7 mouse cellular contexts compared by ENCODE assay signal in the genomic region with DNA sequence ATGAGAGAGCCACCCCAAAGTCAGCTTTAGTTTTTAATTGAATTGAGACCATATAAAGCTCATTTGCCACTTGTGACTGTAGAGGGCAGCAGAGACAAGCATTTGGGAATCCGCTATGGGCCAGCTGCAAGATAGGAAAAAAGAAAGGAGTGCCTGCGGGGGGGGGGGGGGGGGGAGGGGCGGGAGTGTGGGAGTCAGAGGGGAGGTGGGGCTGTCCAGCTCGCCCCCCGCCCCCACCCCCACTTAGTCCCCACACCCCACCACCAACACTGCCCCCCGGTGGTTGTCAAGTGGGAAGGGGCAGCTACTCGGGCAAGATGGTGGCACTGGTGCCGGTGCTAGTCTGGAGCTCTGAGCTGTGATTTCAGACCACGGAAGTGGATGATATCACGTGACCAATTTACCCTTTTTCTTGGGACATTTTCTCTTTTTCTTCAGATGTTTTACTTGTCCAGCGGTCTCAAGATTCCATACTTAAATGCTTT. TPM values are rescaled to one million over a fixed set of nuclear protein-coding genes. Genes with fewer than 3 reads are reported as not detected.
DNase-seq lines count a peak whose midpoint lies in the region; ATAC-seq and TF ChIP-seq lines count a peak whose summit lies in the region.

No protein-coding gene starts in this region.

- no peaks in the 10 kb centered on the region for H3K27me3 ChIP-seq in intestine, postnatal 0 days (replicated peaks; ENCODE audit: control insufficient read depth, insufficient read depth, low read length)
- H3K27me3 ChIP-seq in lung, embryonic 14.5 days (ENCODE audit: insufficient read depth, low read length) = no peaks in the 10 kb centered on the region
- no peaks in the 10 kb centered on the region for H3K27me3 ChIP-seq in stomach, postnatal 0 days (ENCODE audit: control insufficient read depth, insufficient read depth, low read length)

- no peak for TF ChIP-seq EP300 in stomach, postnatal 0 days (optimal IDR thresholded peaks at IDR 0.05)

- DNase-seq in right cerebral cortex, adult 2 months (ENCODE audit: low spot score in 2 of 2) = peak; percentile 47 to 57
- no peak for DNase-seq in right cerebral cortex, postnatal 25 days
- peak; percentile 76 for DNase-seq in adrenal gland, postnatal 10 days
- peak; percentile 43 for DNase-seq in gastrocnemius, postnatal 10 days
- DNase-seq in lung, embryonic 14.5 days = peak; percentile 89
- DNase-seq in stomach, postnatal 0 days (ENCODE audit: low spot score) = peak; percentile 48

- H3K27ac ChIP-seq in intestine, postnatal 0 days (ENCODE audit: low read depth, low read length) = no peak overlapping the region
- no peak overlapping the region for H3K27ac ChIP-seq in lung, embryonic 14.5 days (ENCODE audit: low read depth)
- H3K27ac ChIP-seq in stomach, postnatal 0 days (replicated peaks) = no peak overlapping the region

- peak; percentile 72 for TF ChIP-seq CTCF in intestine, postnatal 0 days (IDR thresholded peaks at IDR 0.05; ENCODE audit: low read depth)
- TF ChIP-seq CTCF in lung, embryonic 14.5 days (IDR thresholded peaks at IDR 0.05; ENCODE audit: low read depth) = peak; percentile 59
- TF ChIP-seq CTCF in stomach, postnatal 0 days (IDR thresholded peaks at IDR 0.05; ENCODE audit: low read depth) = peak; percentile 74

- H3K9ac ChIP-seq in intestine, postnatal 0 days (ENCODE audit: low read depth, low read length) = no peak overlapping the region
- H3K9ac ChIP-seq in lung, embryonic 14.5 days = no peak overlapping the region
- no peak overlapping the region for H3K9ac ChIP-seq in stomach, postnatal 0 days (ENCODE audit: low read length)

- no peaks in the 10 kb centered on the region; the same call in 1 of the 2 replicates for H3K36me3 ChIP-seq in intestine, postnatal 0 days (ENCODE audit: control insufficient read depth, insufficient read depth)
- H3K36me3 ChIP-seq in lung, embryonic 14.5 days (ENCODE audit: insufficient read depth) = peaks cover 21% of the 10 kb centered on the region
- H3K36me3 ChIP-seq in stomach, postnatal 0 days (ENCODE audit: control insufficient read depth, insufficient read depth, low read length) = no peaks in the 10 kb centered on the region

- H3K4me2 ChIP-seq in intestine, postnatal 0 days (replicated peaks; ENCODE audit: low read depth) = 0 out of 2 replicates have a peak overlapping the region, but pooled peaks have one; percentile 21
- peak overlapping the region; percentile 40 for H3K4me2 ChIP-seq in lung, embryonic 14.5 days
- peak overlapping the region; percentile 25; the same call in 1 of the 2 replicates for H3K4me2 ChIP-seq in stomach, postnatal 0 days (replicated peaks; ENCODE audit: low read depth)

- ATAC-seq in intestine, postnatal 0 days = no peak
- ATAC-seq in lung, embryonic 14.5 days (ENCODE audit: insufficient read depth) = no peak
- ATAC-seq in stomach, postnatal 0 days (ENCODE audit: low FRiP score, low TSS enrichment) = peak; percentile 29; the same call in 1 of the 2 replicates

- no peak overlapping the region for H3K4me3 ChIP-seq in intestine, postnatal 0 days (ENCODE audit: low read depth, low read length)
- peak overlapping the region; percentile 18 for H3K4me3 ChIP-seq in lung, embryonic 14.5 days (ENCODE audit: low read depth, low read length)
- H3K4me3 ChIP-seq in stomach, postnatal 0 days (ENCODE audit: low read depth, low read length) = no peak overlapping the region

- no peaks in the 10 kb centered on the region for H3K9me3 ChIP-seq in intestine, postnatal 0 days (ENCODE audit: control insufficient read depth)
- H3K9me3 ChIP-seq in lung, embryonic 14.5 days (ENCODE audit: low read depth, low read length) = no peaks in the 10 kb centered on the region
- H3K9me3 ChIP-seq in stomach, postnatal 0 days (ENCODE audit: control insufficient read depth, low read length) = no peaks in the 10 kb centered on the region

- 43% methylated on average over 9 of the region's 11 CpGs for WGBS in intestine, postnatal 0 days
- WGBS in lung, embryonic 14.5 days = 37% methylated on average over 9 of the region's 11 CpGs
- WGBS in stomach, postnatal 0 days = 48% methylated on average over 7 of the region's 11 CpGs

- H3K4me1 ChIP-seq in intestine, postnatal 0 days (replicated peaks; ENCODE audit: control insufficient read depth, insufficient read depth, low read length) = no peaks in the 10 kb centered on the region
- no peaks in the 10 kb centered on the region for H3K4me1 ChIP-seq in lung, embryonic 14.5 days (ENCODE audit: insufficient read depth)
- no peaks in the 10 kb centered on the region for H3K4me1 ChIP-seq in stomach, postnatal 0 days (replicated peaks; ENCODE audit: control insufficient read depth, insufficient read depth)

RNA-seq across cellular contexts. Expression of a gene that starts 11.8 kb away (rescaled TPM):
- 1 to 10 TPM; 2.0 to 3.3 TPM for total RNA-seq in adrenal gland, postnatal 10 days (2021)
- 1 to 10 TPM in 1 of 2 experiments, under 1 TPM in 1; 0.92 to 1.4 TPM for total RNA-seq in gastrocnemius, postnatal 10 days (2021)
- 1.2 and 1.8 TPM in 2 replicates for polyA plus RNA-seq in intestine, postnatal 0 days (2015; fragmentation: Nextera tagmentation; extraction: Ambion mirVana)
- polyA plus RNA-seq in lung, embryonic 14.5 days (2014; fragmentation: Nextera tagmentation; extraction: Ambion mirVana) = 16.1 and 18.4 TPM in 2 replicates
- 2.1 and 2.4 TPM in 2 replicates for polyA plus RNA-seq in stomach, postnatal 0 days (2015; fragmentation: Nextera tagmentation; extraction: Ambion mirVana)

RNA-seq across cellular contexts. Expression of a gene that starts 19.0 kb away (rescaled TPM):
- total RNA-seq in adrenal gland, postnatal 10 days (2021) = 10 to 100 TPM; 32.5 to 37.8 TPM
- total RNA-seq in gastrocnemius, postnatal 10 days (2021) = 10 to 100 TPM; 11.4 to 17.3 TPM
- polyA plus RNA-seq in intestine, postnatal 0 days (2015; fragmentation: Nextera tagmentation; extraction: Ambion mirVana) = 6.6 and 6.7 TPM in 2 replicates
- 20.9 and 21.8 TPM in 2 replicates for polyA plus RNA-seq in lung, embryonic 14.5 days (2014; fragmentation: Nextera tagmentation; extraction: Ambion mirVana)
- 9.6 and 10.6 TPM in 2 replicates for polyA plus RNA-seq in stomach, postnatal 0 days (2015; fragmentation: Nextera tagmentation; extraction: Ambion mirVana)

RNA-seq across cellular contexts. Expression of a gene that starts 30.6 kb away (rescaled TPM):
- 10 to 100 TPM; 49.7 to 61.5 TPM for total RNA-seq in adrenal gland, postnatal 10 days (2021)
- 1 to 10 TPM; 2.4 to 4.0 TPM for total RNA-seq in gastrocnemius, postnatal 10 days (2021)
- 21.4 and 22.1 TPM in 2 replicates for polyA plus RNA-seq in intestine, postnatal 0 days (2015; fragmentation: Nextera tagmentation; extraction: Ambion mirVana)
- polyA plus RNA-seq in lung, embryonic 14.5 days (2014; fragmentation: Nextera tagmentation; extraction: Ambion mirVana) = 20.3 and 25.3 TPM in 2 replicates
- polyA plus RNA-seq in stomach, postnatal 0 days (2015; fragmentation: Nextera tagmentation; extraction: Ambion mirVana) = 18.1 and 19.9 TPM in 2 replicates
